Mouse (Mus musculus) layer of hippocampus, postnatal 14 days (tissue): ENCODE measurements around the gene Adrb1. TPM values are rescaled to one million over a fixed set of nuclear protein-coding genes. Genes with fewer than 3 reads are reported as not detected.

Experiments
- total RNA-seq, 2 experiments: library from RNA; stranded (reverse); gene quantifications; 2 replicates each; pipeline ENCODE4 v1.2.3; 2021

Adrb1 gene
- total RNA-seq, 2 experiments from 2014 or later, result 12.1 to 15.7 TPM

Other genes with a start within 250 kb of the Adrb1 start
- 1 to 10 TPM; 7.3 to 7.4 TPM for gene Dclre1a, start 174.0 kb upstream of the Adrb1 start, total RNA-seq
- gene Nhlrc2, start 173.9 kb upstream of the Adrb1 start, total RNA-seq, result 10 to 100 TPM; 11.0 to 11.3 TPM
- gene Ccdc186, start 100.0 kb downstream of the Adrb1 start, total RNA-seq, result 10 to 100 TPM; 37.8 to 44.7 TPM
- under 1 TPM; 0.46 to 0.55 TPM for gene Tdrd1, start 104.0 kb downstream of the Adrb1 start, total RNA-seq
- gene Vwa2, start 152.1 kb downstream of the Adrb1 start, total RNA-seq, result under 1 TPM; 0.19 to 0.28 TPM